Mouse (Mus musculus) testis, postnatal 14 days (tissue): Measurements from ENCODE around the gene Tex10.
"Not testable (repeated sequence)": the region's sequence is repeated elsewhere in the genome, so short reads cannot be mapped to it uniquely, and the experiment has no call there.

ENCODE experiments used
- DNase-seq: peaks from one replicate; pipeline ENCODE4 v3.0.0; 2021; ENCODE audit warnings: low spot score

Gene Tex10

GRCm38 (mm10) chr4:48472792-48473650 lies at the start of gene Tex10:
Gene Tex10 (minus strand): TSS chr4:48473459.
- peak; percentile 94 for DNase-seq

DNA sequence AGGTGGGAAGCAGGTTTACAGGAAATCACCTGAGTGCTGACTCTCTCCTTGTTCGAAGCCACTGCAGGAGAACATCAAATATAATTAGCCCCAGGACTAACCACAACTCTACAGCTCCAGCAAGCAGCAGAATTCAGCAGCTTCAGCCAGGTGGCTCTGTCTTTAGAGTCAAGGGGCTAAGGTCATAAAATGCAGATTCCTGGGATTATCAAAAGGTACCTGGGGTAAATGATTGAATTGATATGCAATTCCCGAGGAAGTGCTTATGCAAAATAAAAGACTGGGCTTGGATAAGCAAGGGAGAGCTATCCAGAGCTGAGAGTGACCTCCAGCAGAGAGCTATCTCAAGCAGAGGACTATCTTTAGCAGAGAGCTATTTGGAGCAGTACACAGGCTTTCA lies 37.6 kb upstream of the Tex10 start:
- DNase-seq, result no peak

GRCm38 (mm10) chr4:48492510-48492909 lies 19.3 kb upstream of the Tex10 start:
- no peak for DNase-seq

GRCm38 (mm10) chr4:48491290-48491743 lies 18.1 kb upstream of the Tex10 start:
- no peak for DNase-seq

GRCm38 (mm10) chr4:48488916-48489315 lies 15.7 kb upstream of the Tex10 start:
- no peak for DNase-seq

- DNase-seq, result no peak
Measured at GRCm38 (mm10) chr4:48481287-48481686, 8.0 kb upstream of the Tex10 start.

GRCm38 (mm10) chr4:48473651-48474011 lies 372 bp upstream of the Tex10 start:
- DNase-seq, result no peak

GRCm38 (mm10) chr4:48472052-48472791 lies 1.0 kb downstream of the Tex10 start:
- DNase-seq, result peak; percentile 8

DNA sequence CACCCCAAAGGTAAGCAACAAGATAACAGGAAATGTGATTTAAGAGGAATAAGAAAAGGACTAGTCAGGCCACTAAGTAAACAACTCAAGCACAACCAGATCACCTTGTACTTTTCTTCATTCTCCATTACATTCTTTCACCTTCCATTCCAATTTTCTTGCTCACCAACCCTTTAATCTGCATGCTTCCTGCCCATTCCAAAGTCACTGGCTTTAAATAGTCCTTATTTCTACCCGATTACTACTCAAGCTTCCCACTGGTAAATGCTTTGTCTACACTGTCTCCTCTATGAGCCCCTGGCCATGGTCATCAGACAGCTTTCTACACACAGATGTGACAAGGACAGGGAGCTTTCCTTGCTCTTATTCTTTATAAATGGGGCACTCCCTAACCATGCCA lies 2.3 kb downstream of the Tex10 start:
- DNase-seq, result no peak

- no peak for DNase-seq
Measured at GRCm38 (mm10) chr4:48461060-48461459, 12.2 kb downstream of the Tex10 start.

DNA sequence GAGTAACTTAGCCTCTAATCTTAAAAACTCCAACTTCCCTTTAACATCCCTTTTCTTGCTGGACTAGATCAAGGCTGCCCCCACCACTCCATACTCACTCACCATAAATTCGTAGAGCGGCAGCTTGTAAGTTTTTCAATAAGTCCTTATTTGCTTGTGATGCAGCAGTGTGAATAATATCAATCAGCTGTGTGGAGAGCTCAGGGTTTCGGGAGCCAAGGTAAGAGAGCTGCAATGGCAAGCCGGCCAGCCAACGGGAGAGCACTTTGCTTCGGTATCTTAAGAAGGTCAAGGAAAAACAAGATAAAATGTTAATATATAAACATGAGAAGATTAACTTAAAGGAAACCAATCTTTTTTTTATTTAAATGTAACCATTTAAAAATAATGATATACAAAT lies 14.8 kb downstream of the Tex10 start:
- DNase-seq, result no peak

- DNase-seq, result no peak
Measured at GRCm38 (mm10) chr4:48454106-48454773, 19.0 kb downstream of the Tex10 start.

GRCm38 (mm10) chr4:48428054-48428453 lies 45.2 kb downstream of the Tex10 start:
- no peak for DNase-seq

DNA sequence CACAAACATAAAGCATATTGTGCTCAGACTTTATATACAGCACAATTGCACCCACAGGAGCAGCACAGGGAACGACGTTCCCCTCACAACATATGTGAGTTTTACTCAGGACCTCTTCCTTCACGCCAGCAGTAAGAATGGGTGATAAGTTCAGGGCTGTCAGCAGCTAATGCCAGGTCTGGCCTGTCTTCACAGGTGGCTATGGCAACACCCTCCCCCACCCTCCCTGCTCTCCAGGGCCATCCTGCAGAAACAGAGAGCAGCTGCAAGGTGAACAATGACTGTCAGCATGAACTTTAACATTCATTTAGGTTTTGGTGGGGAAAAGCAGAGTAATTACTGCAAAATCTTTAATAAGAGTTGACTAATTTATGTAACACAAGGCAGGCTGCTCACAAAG lies 45.8 kb downstream of the Tex10 start:
- no peak for DNase-seq

DNA sequence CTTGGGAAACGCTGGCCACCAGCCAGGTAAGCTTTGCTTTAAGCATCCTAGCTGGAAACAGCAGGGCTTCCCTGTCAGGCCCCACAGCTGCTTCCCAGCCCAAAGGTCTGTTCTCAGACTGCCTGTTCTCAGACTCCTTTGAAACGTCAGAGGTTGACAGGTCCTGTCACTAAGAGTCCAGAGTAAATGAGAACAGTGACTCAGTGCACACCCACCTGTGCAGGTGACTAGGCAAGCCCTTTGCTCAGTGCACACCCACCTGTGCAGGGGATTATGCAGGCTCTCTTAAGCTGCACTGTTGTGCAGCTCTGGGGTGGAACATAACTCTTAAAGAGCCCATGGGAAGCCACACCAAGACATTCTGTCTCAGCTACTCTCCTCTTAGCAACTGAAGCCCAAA lies 49.5 kb downstream of the Tex10 start:
- no peak for DNase-seq

DNA sequence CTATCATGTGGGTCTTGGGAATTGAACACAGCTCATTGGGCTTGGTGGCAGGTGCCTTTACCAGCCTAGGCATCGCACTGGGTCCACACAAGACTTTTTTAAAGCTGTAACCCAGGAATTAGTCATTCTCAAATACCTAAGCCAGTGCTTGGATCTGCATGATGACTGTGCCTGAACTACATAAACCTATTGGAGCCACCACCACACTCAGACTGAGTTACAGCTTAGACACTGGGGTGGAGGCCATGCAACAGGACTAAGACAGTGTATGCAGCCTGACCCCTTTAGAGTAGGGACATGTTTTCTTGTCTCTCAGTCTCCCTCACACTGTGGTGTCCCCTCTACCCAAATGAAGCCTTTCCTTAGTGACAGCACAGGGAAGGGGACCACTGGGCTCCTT lies 50.6 kb downstream of the Tex10 start:
- DNase-seq, result no peak

GRCm38 (mm10) chr4:48418831-48419468 lies 54.3 kb downstream of the Tex10 start:
- no peak for DNase-seq

GRCm38 (mm10) chr4:48415838-48416335 lies 57.4 kb downstream of the Tex10 start:
- no peak for DNase-seq

- DNase-seq, result no peak
Measured at GRCm38 (mm10) chr4:48413473-48413872, 59.8 kb downstream of the Tex10 start.

GRCm38 (mm10) chr4:48407350-48408039 lies 65.8 kb downstream of the Tex10 start:
- peak; percentile 31 for DNase-seq

- not testable (repeated sequence) for DNase-seq
Measured at GRCm38 (mm10) chr4:48405724-48406491, 67.4 kb downstream of the Tex10 start.
